Mouse (Mus musculus) forebrain, embryonic 11.5 days (tissue): Measurements from ENCODE around the gene Ugt1a9. TPM values are rescaled to one million over a fixed set of nuclear protein-coding genes. Genes with fewer than 3 reads are reported as not detected.
A peak's percentile ranks its signal among the peaks of the same experiment; 100 is the strongest.

Experiments
- ATAC-seq: fragments of 200-750 bp; cut with Nextera tagmentation; replicated peaks from 2 replicates; pipeline ENCODE4 v1.8.0; 2017; ENCODE audit warnings: moderate TSS enrichment; ENCODE audit not compliant: low FRiP score
- DNase-seq: peaks from one replicate; pipeline ENCODE4 v3.0.0-alpha.2; 2017; ENCODE audit warnings: low spot score
- H3K27ac ChIP-seq: fragments of 300-500 bp; sonication (generic); 2 replicates; pipeline ENCODE4 v1.5.1; 2014; ENCODE audit warnings: low read depth, low read length
- H3K27me3 ChIP-seq: fragments of 300-500 bp; sonication (generic); 2 replicates; pipeline ENCODE4 v1.6.1; 2014; ENCODE audit warnings: mild to moderate bottlenecking, low read length, mixed read lengths; ENCODE audit not compliant: control insufficient read depth, insufficient read depth
- H3K36me3 ChIP-seq: fragments of 300-500 bp; sonication (generic); 2 replicates; pipeline ENCODE4 v1.6.1; 2014; ENCODE audit warnings: mild to moderate bottlenecking, low read length, moderate library complexity, mixed read lengths; ENCODE audit not compliant: control insufficient read depth, insufficient read depth
- H3K4me1 ChIP-seq: fragments of 300-500 bp; sonication (generic); replicated peaks from 2 replicates; pipeline ENCODE4 v1.6.1; 2014; ENCODE audit warnings: low read length, mixed read lengths; ENCODE audit not compliant: control insufficient read depth, insufficient read depth
- H3K4me2 ChIP-seq: fragments of 300-500 bp; sonication (generic); 2 replicates; pipeline ENCODE4 v1.6.1; 2014; ENCODE audit warnings: low read depth, mild to moderate bottlenecking, low read length, moderate library complexity, mixed read lengths; ENCODE audit not compliant: severe bottlenecking
- H3K4me3 ChIP-seq: fragments of 300-500 bp; sonication (generic); 2 replicates; pipeline ENCODE4 v1.5.1; 2014; ENCODE audit warnings: low read depth, low read length
- H3K9ac ChIP-seq: fragments of 300-500 bp; sonication (generic); 2 replicates; pipeline ENCODE4 v1.6.1; 2014; ENCODE audit warnings: low read length
- H3K9me3 ChIP-seq: fragments of 300-500 bp; sonication (generic); 2 replicates; pipeline ENCODE4 v1.6.1; 2016; ENCODE audit warnings: low read length, mixed read lengths; ENCODE audit not compliant: control insufficient read depth
- WGBS: fragments of 180-500 bp; shearing (Covaris S2); extraction: QIAGEN DNeasy Blood & Tissue Kit; methylation state at CpG from one replicate; pipeline ENCODE4 v1.1.7; 2014; 5-methylcytosine and 5-hydroxymethylcytosine counted together
- polyA plus RNA-seq: library from polyadenylated mRNA; unstranded; fragments of >200 nt; fragmentation: Nextera tagmentation; extraction: Ambion mirVana; gene quantifications from 2 replicates; pipeline ENCODE4 v1.2.1, GENCODE M21; 2014

Gene Ugt1a9
- polyA plus RNA-seq, 1 experiment from 2014 or later: not detected

- H3K4me2 ChIP-seq: no peak overlapping the region
- peaks cover 69% of the 10 kb centered on the region for H3K36me3 ChIP-seq
- no peaks in the 10 kb centered on the region for H3K27me3 ChIP-seq
- no peak overlapping the region for H3K27ac ChIP-seq
- ATAC-seq (no peak), DNase-seq (no peak)
- H3K4me3 ChIP-seq: no peak overlapping the region
- no peak overlapping the region for H3K9ac ChIP-seq
- H3K4me1 ChIP-seq: no peaks in the 10 kb centered on the region
- peaks cover 25% of the 10 kb centered on the region for H3K9me3 ChIP-seq
- 89% methylated on average over 4 of the region's 4 CpGs for WGBS
Measured at GRCm38 (mm10) chr1:88262255-88262654, 191.7 kb downstream of the Ugt1a9 start.

- no peak overlapping the region for H3K4me3 ChIP-seq
- no peak overlapping the region for H3K9ac ChIP-seq
- ATAC-seq (no peak), DNase-seq (no peak)
- no peaks in the 10 kb centered on the region for H3K4me1 ChIP-seq
- H3K9me3 ChIP-seq: peaks cover 18% of the 10 kb centered on the region
- no peak overlapping the region for H3K27ac ChIP-seq
- no peaks in the 10 kb centered on the region for H3K27me3 ChIP-seq
- no peak overlapping the region for H3K4me2 ChIP-seq
- 79% methylated on average over 6 of the region's 6 CpGs for WGBS
- H3K36me3 ChIP-seq: peaks cover 76% of the 10 kb centered on the region
Measured at GRCm38 (mm10) chr1:88262961-88263360, 192.4 kb downstream of the Ugt1a9 start.

GRCm38 (mm10) chr1:88263778-88264177, 193.2 kb downstream of the Ugt1a9 start:
- Histone ChIP-seq H3K9ac (no peak overlapping the region), H3K27ac (no peak overlapping the region), H3K4me1 (no peaks in the 10 kb centered on the region), H3K4me3 (no peak overlapping the region), H3K27me3 (no peaks in the 10 kb centered on the region), H3K4me2 (no peak overlapping the region), H3K9me3 (peaks cover 15% of the 10 kb centered on the region), H3K36me3 (peaks cover 84% of the 10 kb centered on the region)
- no peak for DNase-seq
- 90% methylated on average over 5 of the region's 5 CpGs for WGBS
- no peak for ATAC-seq

GRCm38 (mm10) chr1:88264237-88264868, 193.8 kb downstream of the Ugt1a9 start:
- DNase-seq: no peak
- H3K27me3 ChIP-seq: no peaks in the 10 kb centered on the region
- H3K4me3 ChIP-seq: no peak overlapping the region
- ATAC-seq: no peak
- H3K36me3 ChIP-seq: peaks cover 90% of the 10 kb centered on the region
- no peak overlapping the region for H3K9ac ChIP-seq
- no peak overlapping the region for H3K27ac ChIP-seq
- peaks cover 12% of the 10 kb centered on the region for H3K9me3 ChIP-seq
- 89% methylated on average over 7 of the region's 7 CpGs for WGBS
- no peaks in the 10 kb centered on the region for H3K4me1 ChIP-seq
- H3K4me2 ChIP-seq: no peak overlapping the region

GRCm38 (mm10) chr1:88264869-88265240, 194.3 kb downstream of the Ugt1a9 start:
- Histone ChIP-seq H3K4me1 (no peaks in the 10 kb centered on the region), H3K27me3 (no peaks in the 10 kb centered on the region), H3K9me3 (peaks cover 12% of the 10 kb centered on the region), H3K36me3 (peaks cover 92% of the 10 kb centered on the region), H3K27ac (no peak overlapping the region), H3K9ac (no peak overlapping the region), H3K4me3 (no peak overlapping the region), H3K4me2 (no peak overlapping the region)
- DNase-seq: no peak
- no peak for ATAC-seq
- WGBS: 79% methylated on average over 4 of the region's 4 CpGs

- Histone ChIP-seq H3K27me3 (no peaks in the 10 kb centered on the region), H3K4me2 (no peak overlapping the region), H3K9ac (no peak overlapping the region), H3K27ac (no peak overlapping the region), H3K36me3 (peaks cover 89% of the 10 kb centered on the region), H3K4me3 (no peak overlapping the region), H3K4me1 (no peaks in the 10 kb centered on the region), H3K9me3 (peaks cover 3% of the 10 kb centered on the region; the same call in 1 of the 2 replicates)
- ATAC-seq: no peak
- 90% methylated on average over 13 of the region's 13 CpGs for WGBS
- no peak for DNase-seq
Measured at GRCm38 (mm10) chr1:88266123-88266522, 195.5 kb downstream of the Ugt1a9 start.

- Histone ChIP-seq H3K4me1 (no peaks in the 10 kb centered on the region), H3K4me3 (no peak overlapping the region), H3K9ac (no peak overlapping the region), H3K27me3 (no peaks in the 10 kb centered on the region), H3K4me2 (no peak overlapping the region), H3K36me3 (peaks cover 86% of the 10 kb centered on the region), H3K9me3 (peaks cover 3% of the 10 kb centered on the region; the same call in 1 of the 2 replicates), H3K27ac (no peak overlapping the region)
- DNase-seq (no peak), ATAC-seq (0 out of 2 replicates have a peak, but pooled peaks have one; percentile 1)
- WGBS: 94% methylated on average over 6 of the region's 6 CpGs
Measured at GRCm38 (mm10) chr1:88267489-88267888, 196.9 kb downstream of the Ugt1a9 start.

- ATAC-seq (no peak), DNase-seq (no peak)
- Histone ChIP-seq H3K9ac (no peak overlapping the region), H3K36me3 (peaks cover 84% of the 10 kb centered on the region), H3K9me3 (peaks cover 3% of the 10 kb centered on the region; the same call in 1 of the 2 replicates), H3K4me2 (no peak overlapping the region), H3K4me3 (no peak overlapping the region), H3K27me3 (no peaks in the 10 kb centered on the region), H3K27ac (no peak overlapping the region), H3K4me1 (no peaks in the 10 kb centered on the region)
- 84% methylated on average over 6 of the region's 6 CpGs for WGBS
Measured at GRCm38 (mm10) chr1:88268070-88268469, 197.5 kb downstream of the Ugt1a9 start.
